Mouse (Mus musculus) ES-E14 (cell line): ENCODE measurements around the gene Reg3d. TPM values are rescaled to one million over a fixed set of nuclear protein-coding genes. Genes with fewer than 3 reads are reported as not detected.

Experiments used
- DNase-seq: peaks from one replicate; pipeline ENCODE4 v3.0.0-alpha.2; 2013; ENCODE audit warnings: low read depth, low spot score
- H3K27ac ChIP-seq: 2 replicates; pipeline ENCODE4 v1.5.1; 2012; ENCODE audit warnings: low read depth, mild to moderate bottlenecking, low read length, moderate library complexity, mixed read lengths; ENCODE audit not compliant: poor library complexity, insufficient read depth, severe bottlenecking
- H3K36me3 ChIP-seq: 2 replicates; pipeline ENCODE4 v1.6.1; 2012; ENCODE audit warnings: mild to moderate bottlenecking, low read length, moderate library complexity, mixed read lengths; ENCODE audit not compliant: control insufficient read depth, poor library complexity, insufficient read depth, severe bottlenecking
- H3K4me1 ChIP-seq, 2 experiments: fragments of 150-350 bp in 1 of 2; sonication (generic) in 1 of 2; 2 replicates each; pipeline ENCODE4 v1.6.1; 2012; ENCODE audit warnings: low read length in 2 of 2, mild to moderate bottlenecking in 1 of 2, mixed read lengths in 1 of 2; ENCODE audit not compliant: control insufficient read depth in 2 of 2, insufficient read depth in 2 of 2, poor library complexity in 1 of 2
- H3K4me3 ChIP-seq, 2 experiments: fragments of 150-350 bp in 1 of 2; sonication (generic) in 1 of 2; 2 replicates each; pipeline ENCODE4 v1.5.1; 2012; ENCODE audit warnings: low read length in 2 of 2, low read depth in 1 of 2, mild to moderate bottlenecking in 1 of 2, mixed read lengths in 1 of 2; ENCODE audit not compliant: insufficient read depth in 1 of 2, poor library complexity in 1 of 2, severe bottlenecking in 1 of 2
- H3K9ac ChIP-seq: 2 replicates; pipeline ENCODE4 v1.6.1; 2012; ENCODE audit warnings: low read depth, mild to moderate bottlenecking, low read length, mixed read lengths; ENCODE audit not compliant: poor library complexity, insufficient read depth, severe bottlenecking
- H3K9me3 ChIP-seq: fragments of 150-350 bp; sonication (generic); 2 replicates; pipeline ENCODE4 v1.6.1; 2012; ENCODE audit warnings: low read depth, mild to moderate bottlenecking, low read length; ENCODE audit not compliant: control insufficient read depth, insufficient read depth
- CHD2 ChIP-seq: IDR thresholded peaks from 2 replicates; pipeline ENCODE4 v1.6.1; 2014; ENCODE audit warnings: mild to moderate bottlenecking, low read depth, low read length, inconsistent platforms
- HCFC1 ChIP-seq: IDR thresholded peaks from 2 replicates; pipeline ENCODE4 v1.6.1; 2012; ENCODE audit warnings: low read length, inconsistent platforms, borderline replicate concordance; ENCODE audit not compliant: insufficient read depth
- MAFK ChIP-seq: IDR thresholded peaks from 2 replicates; pipeline ENCODE4 v1.6.1; 2014; ENCODE audit warnings: mild to moderate bottlenecking, low read depth, low read length, inconsistent platforms; ENCODE audit not compliant: insufficient read depth
- ZC3H11A ChIP-seq: IDR thresholded peaks from 2 replicates; pipeline ENCODE4 v1.6.1; 2012; ENCODE audit warnings: low read depth, mild to moderate bottlenecking, inconsistent platforms, low read length, borderline replicate concordance
- ZNF384 ChIP-seq: IDR thresholded peaks from 2 replicates; pipeline ENCODE4 v1.6.1; 2012; ENCODE audit warnings: low read depth, low read length, inconsistent platforms
- in situ Hi-C, 2 experiments: fragments of 600-800 bp; cut with MboI; formaldehyde crosslinking; loops; one replicate each; pipeline ENCODE4 v1.15.1; 2025; ENCODE audit warnings: low sequenced_read_pairs in 2 of 2, inconsistent platforms in 1 of 2; ENCODE audit not compliant: unreplicated experiment in 2 of 2
- total RNA-seq: library from RNA; depleted of rRNA; stranded (reverse); fragments of 300-350 nt; gene quantifications from 2 replicates; pipeline ENCODE4 v1.2.3, GENCODE M21; 2012

Reg3d gene
- total RNA-seq, 1 experiment, result not detected

DNA sequence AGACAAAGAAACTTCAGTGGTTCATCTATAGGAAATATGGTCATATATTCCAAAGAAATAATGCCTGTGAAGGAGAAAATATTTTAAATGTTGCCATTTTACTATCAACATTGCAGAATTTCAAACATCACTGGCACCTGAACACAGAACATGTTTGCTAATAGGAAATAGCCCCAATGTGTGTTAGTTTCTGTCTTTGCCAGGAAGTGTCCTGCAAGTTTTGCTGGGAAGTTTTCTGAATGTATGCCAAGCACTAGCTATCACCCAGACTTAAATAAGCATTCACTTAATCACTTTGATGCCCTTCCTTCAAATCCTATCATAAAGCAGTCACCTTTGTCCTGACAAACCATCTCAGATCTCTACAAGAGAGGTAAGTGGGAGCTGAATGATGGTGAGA, 1.7 kb upstream of the Reg3d start, which contains the start of gene Reg3a:
TSS of gene Reg3a (plus strand) at position 301 of the 400 bp plus-strand sequence.
- in situ Hi-C loops, result no loop called here
- no peak for DNase-seq
- Histone ChIP-seq H3K27ac (no peak within 1 kb of the TSS), H3K36me3 (no peaks in the 10 kb centered on the region), H3K4me3 (no peak within 1 kb of the TSS), H3K9ac (no peak within 1 kb of the TSS), H3K9me3 (no peaks in the 10 kb centered on the region), H3K4me1 (no peaks in the 10 kb centered on the region)
- TF ChIP-seq CHD2, result no peak
- no peak for TF ChIP-seq ZC3H11A
- no peak for TF ChIP-seq MAFK
- no peak for TF ChIP-seq ZNF384
- TF ChIP-seq HCFC1, result no peak

DNA sequence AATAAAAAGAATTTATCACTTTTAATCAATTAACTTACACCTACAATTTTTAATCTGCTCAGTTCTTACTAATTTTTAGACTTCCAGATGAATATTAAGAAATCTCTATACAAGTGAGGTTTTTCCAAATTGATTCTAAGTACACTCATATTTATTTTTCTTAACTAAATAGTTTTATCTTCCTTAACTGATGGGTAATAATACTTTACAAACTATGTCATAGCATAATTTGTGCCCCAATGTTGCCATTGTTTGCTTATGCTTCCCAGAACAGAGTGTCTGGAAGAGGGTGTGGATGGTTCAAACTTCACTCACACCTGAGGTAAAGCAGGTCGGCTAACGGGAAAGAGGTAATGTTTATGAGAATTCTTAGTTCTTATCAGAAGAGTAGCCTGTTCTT, 8.3 kb downstream of the Reg3d start, which contains the start of gene Reg3b:
TSS of gene Reg3b (plus strand) at position 301 of the 400 bp plus-strand sequence.
- no peaks in the 10 kb centered on the region for H3K9me3 ChIP-seq
- H3K36me3 ChIP-seq, result no peaks in the 10 kb centered on the region
- in situ Hi-C loops, result no loop called here
- no peak within 1 kb of the TSS for H3K9ac ChIP-seq
- no peak within 1 kb of the TSS for H3K4me3 ChIP-seq
- TF ChIP-seq ZC3H11A (no peak), MAFK (no peak), HCFC1 (no peak), CHD2 (no peak), ZNF384 (no peak)
- no peaks in the 10 kb centered on the region for H3K4me1 ChIP-seq
- H3K27ac ChIP-seq, result no peak within 1 kb of the TSS
- no peak for DNase-seq

- H3K9me3 ChIP-seq, result no peaks in the 10 kb centered on the region
- in situ Hi-C loops, result no loop called here
- DNase-seq, result no peak
Measured at GRCm38 (mm10) chr6:78361971-78362563, 16.6 kb downstream of the Reg3d start.

DNA sequence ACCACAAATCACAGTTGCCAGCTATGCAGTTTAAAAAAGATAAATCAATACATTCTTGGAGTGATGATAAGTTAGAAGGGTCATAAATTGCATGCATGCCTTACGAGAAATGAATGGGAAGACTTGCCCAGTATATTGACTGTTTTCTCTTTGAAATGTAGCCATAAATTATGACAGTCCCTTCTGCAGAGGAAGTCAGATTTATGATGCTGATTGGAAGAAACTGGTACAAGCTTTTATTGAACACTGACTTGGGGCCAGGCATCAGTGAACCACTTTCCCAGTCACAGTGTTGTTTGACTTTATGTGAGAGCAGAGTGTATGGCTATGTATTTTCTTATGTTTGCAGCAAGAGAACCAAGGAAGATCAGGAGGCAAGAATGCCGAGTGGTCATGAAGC, 37.0 kb downstream of the Reg3d start:
- Histone ChIP-seq H3K9ac (no peak overlapping the region), H3K27ac (no peak overlapping the region), H3K4me1 (no peaks in the 10 kb centered on the region), H3K4me3 (no peak overlapping the region), H3K9me3 (no peaks in the 10 kb centered on the region), H3K36me3 (no peaks in the 10 kb centered on the region)
- in situ Hi-C loops, result loop anchor here in 1 of 2 experiments (25.0 kb wide), 1 partner anchor 171 kb away; no protein-coding TSS in a partner anchor
- no peak for TF ChIP-seq MAFK
- TF ChIP-seq HCFC1, result no peak
- no peak for TF ChIP-seq ZNF384
- TF ChIP-seq ZC3H11A, result no peak
- TF ChIP-seq CHD2, result no peak
- DNase-seq, result no peak

More at GRCm38 (mm10) chr6:78361971-78362563, 16.6 kb downstream of the Reg3d start:
- Histone ChIP-seq H3K27ac (no peak overlapping the region), H3K36me3 (no peaks in the 10 kb centered on the region), H3K4me3 (no peak overlapping the region), H3K9ac (no peak overlapping the region), H3K4me1 (no peaks in the 10 kb centered on the region)
- TF ChIP-seq ZC3H11A (no peak), MAFK (no peak), ZNF384 (no peak), CHD2 (no peak), HCFC1 (no peak)

GRCm38 (mm10) chr6:78340296-78340695, 38.4 kb downstream of the Reg3d start:
- in situ Hi-C loops, result loop anchor here in 1 of 2 experiments (25.0 kb wide), 1 partner anchor 172 kb away; no protein-coding TSS in a partner anchor
- no peaks in the 10 kb centered on the region for H3K9me3 ChIP-seq
- TF ChIP-seq MAFK (no peak), HCFC1 (no peak), ZC3H11A (no peak), CHD2 (no peak), ZNF384 (no peak)
- H3K9ac ChIP-seq, result no peak overlapping the region
- H3K27ac ChIP-seq, result no peak overlapping the region
- no peak overlapping the region for H3K4me3 ChIP-seq
- no peak for DNase-seq
- H3K36me3 ChIP-seq, result no peaks in the 10 kb centered on the region
- no peaks in the 10 kb centered on the region for H3K4me1 ChIP-seq
